Comparison of ENCODE assay signal across 8 mouse cellular contexts in the genomic region with DNA sequence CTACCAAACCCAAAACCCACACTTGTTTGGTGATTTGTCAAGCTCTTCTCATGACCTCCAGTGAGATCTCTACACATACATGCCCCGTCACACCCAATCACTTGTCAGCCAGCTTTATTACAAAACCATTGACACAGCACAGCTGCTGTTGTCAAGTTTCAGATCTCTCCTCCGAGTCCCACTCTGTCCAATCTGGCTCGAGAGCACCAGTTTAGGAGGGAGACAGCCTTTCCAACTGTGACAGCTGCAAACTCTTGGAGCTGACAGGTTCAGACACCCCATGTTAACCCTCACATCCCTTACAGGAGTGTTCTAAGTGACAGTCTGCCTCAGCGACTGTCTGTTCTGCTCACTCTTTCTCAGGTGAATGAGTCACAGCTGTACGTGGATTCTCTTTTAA.
A peak's percentile ranks its signal among the peaks of the same experiment; 100 is the strongest.
DNase-seq lines count a peak whose midpoint lies in the region.

No protein-coding gene starts in this region.

- intact Hi-C loops in gastrocnemius, postnatal 36 days (cut with DNase I) = no loop called here
- intact Hi-C loops in left cerebral cortex, postnatal 14 days (cut with DNase I) = no loop called here

- peak; percentile 11 for DNase-seq in gastrocnemius, postnatal 25 days
- DNase-seq in gastrocnemius, postnatal 36 days = no peak
- DNase-seq in kidney, postnatal 4 days = peak; percentile 38 to 41
- no peak for DNase-seq in kidney, postnatal 25 days
- DNase-seq in heart, adult 9 months (ENCODE audit: low spot score in 2 of 2) = peak; percentile 62 to 63
- peak; percentile 61 for DNase-seq in lung, postnatal 10 days
- DNase-seq in right cerebral cortex, postnatal 14 days = no peak
- DNase-seq in left cerebral cortex, postnatal 14 days (ENCODE audit: low spot score in 2 of 2) = no peak

Comparison
In these comparisons a context has a peak if more than half of its experiments do, and no peak if none do; other contexts are left out.
1. DNase-seq: peak in gastrocnemius, postnatal 25 days (single experiment), kidney, postnatal 4 days (2 of 2), heart, adult 9 months (2 of 2) and lung, postnatal 10 days (single experiment); none in gastrocnemius, postnatal 36 days (0 of 2), kidney, postnatal 25 days (0 of 2), right cerebral cortex, postnatal 14 days (single experiment) and left cerebral cortex, postnatal 14 days (0 of 2).